Mouse (Mus musculus) activated CD4-positive, CD25-positive, alpha-beta regulatory T cell, adult 4 months (primary cell): Measurements from ENCODE around the gene Olfr945. TPM values are rescaled to one million over a fixed set of nuclear protein-coding genes. Genes with fewer than 3 reads are reported as not detected.

Experiments used
- ATAC-seq: one replicate; pipeline ENCODE4 v1.8.0; 2017
- polyA plus RNA-seq, 2 experiments: library from polyadenylated mRNA; unstranded; fragments of 100-300 nt; shearing (Covaris generic); gene quantifications; one replicate each; pipeline ENCODE4 v1.2.1; 2017

Olfr945 gene
- polyA plus RNA-seq, result not detected

DNA sequence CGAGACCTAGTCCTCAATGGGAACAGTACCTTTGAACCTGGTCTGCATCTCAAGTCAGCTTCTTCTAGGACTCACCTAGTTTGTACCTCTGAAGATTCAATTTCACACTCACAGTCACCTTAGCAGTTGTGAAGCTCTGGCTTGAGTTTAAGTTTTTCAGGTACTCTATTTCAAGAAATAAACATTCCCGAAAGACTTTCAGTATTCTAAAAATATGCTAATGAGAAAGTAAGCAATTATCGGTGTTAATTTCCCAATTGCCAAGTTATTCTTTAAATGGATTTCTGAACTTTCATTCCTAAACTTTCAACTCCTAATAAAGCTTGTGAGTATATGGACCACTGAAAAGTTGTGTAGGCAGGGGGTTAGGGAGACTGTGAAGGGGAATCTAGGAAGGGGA, at the start of gene Olfr945:
Gene Olfr945, minus strand, starts transcription at position 101 of the 400 bp plus-strand sequence.
- no peak for ATAC-seq

DNA sequence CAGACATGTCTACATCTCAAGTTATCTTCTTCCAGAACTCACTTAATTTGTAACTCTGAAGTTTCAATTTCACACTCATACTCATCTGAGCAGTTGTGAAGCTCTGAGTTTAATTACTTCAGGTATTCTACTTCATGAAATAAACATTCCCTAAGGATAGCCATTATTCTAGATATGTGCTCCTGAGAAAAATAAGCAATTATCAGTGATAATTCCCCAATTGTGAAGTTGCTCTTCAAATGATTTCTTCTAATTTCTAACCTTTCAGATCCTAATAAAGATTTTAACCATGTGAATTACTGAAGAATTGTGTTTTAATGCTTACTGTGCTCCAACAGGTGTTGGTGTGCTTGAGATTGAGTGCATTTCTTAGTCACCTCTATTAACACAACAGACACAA, 49.3 kb upstream of the Olfr945 start, which contains the start of gene Olfr948:
Gene Olfr948, minus strand, starts transcription at position 101 of the 400 bp plus-strand sequence.
- ATAC-seq, result no peak

DNA sequence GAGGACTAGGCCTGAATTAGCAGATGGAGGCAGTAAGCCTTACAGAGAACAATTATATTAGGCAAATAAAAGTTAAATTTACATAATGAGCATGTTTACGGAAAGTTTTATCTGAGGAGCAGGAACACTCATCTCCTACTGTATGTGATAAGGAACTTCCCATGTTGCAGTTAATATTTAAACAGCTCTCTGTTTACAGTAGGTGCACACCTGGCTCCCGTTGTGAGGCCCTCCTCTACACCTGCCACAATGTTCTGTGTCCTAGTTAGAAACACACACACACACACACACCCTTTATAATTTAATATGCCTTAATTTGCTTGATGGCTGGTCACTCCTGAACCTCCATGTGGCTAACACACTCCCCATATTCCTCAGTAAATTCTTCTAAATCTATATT, 10.5 kb upstream of the Olfr945 start:
- ATAC-seq, result no peak

DNA sequence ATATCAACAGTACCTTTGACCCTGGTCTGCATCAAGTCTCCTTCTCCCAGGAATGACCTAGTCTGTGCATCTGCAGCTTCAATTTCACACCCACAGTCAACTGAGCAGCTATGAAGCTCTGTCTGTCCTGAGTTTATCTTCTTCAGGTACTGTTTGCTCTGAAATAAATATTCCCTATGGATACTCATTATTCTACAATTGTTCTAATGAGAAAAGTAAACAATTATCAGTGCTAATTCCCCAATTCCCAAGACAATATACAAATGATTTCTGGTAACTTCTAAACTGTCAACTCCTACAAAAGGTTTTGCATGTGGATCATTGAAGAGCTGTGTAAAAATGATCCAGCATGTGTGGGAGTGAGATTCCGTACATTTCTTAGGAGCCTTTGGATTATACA, 26.7 kb downstream of the Olfr945 start, which contains the start of gene Olfr1537:
Gene Olfr1537, minus strand, starts transcription at position 101 of the 400 bp plus-strand sequence.
- ATAC-seq, result no peak

Other genes with a start within 250 kb of the Olfr945 start
- gene Olfr937, start 211.9 kb downstream of the Olfr945 start, polyA plus RNA-seq, result not detected
- not detected for gene Olfr938, start 197.9 kb downstream of the Olfr945 start, polyA plus RNA-seq
- gene Olfr27, start 148.7 kb downstream of the Olfr945 start, polyA plus RNA-seq, result not detected
- gene Olfr943, start 110.5 kb downstream of the Olfr945 start, polyA plus RNA-seq, result not detected
- not detected for gene Olfr944, start 74.9 kb downstream of the Olfr945 start, polyA plus RNA-seq
- not detected for gene Olfr1537, start 26.8 kb downstream of the Olfr945 start, polyA plus RNA-seq
- not detected for gene Olfr948, start 49.2 kb upstream of the Olfr945 start, polyA plus RNA-seq
- gene Olfr951, start 110.6 kb upstream of the Olfr945 start, polyA plus RNA-seq, result not detected
- gene Olfr952, start 150.3 kb upstream of the Olfr945 start, polyA plus RNA-seq, result not detected
- under 1 TPM in 1 of 2 experiments, not detected in 1; 0.16 TPM for gene Olfr954, start 179.9 kb upstream of the Olfr945 start, polyA plus RNA-seq
- not detected for gene Olfr955, start 195.1 kb upstream of the Olfr945 start, polyA plus RNA-seq
- not detected for gene Olfr44, start 217.2 kb upstream of the Olfr945 start, polyA plus RNA-seq
- not detected for gene Olfr957, start 239.0 kb upstream of the Olfr945 start, polyA plus RNA-seq